Mouse (Mus musculus) midbrain, embryonic 16.5 days (tissue): ENCODE measurements around the gene Olfr285. TPM values are rescaled to one million over a fixed set of nuclear protein-coding genes. Genes with fewer than 3 reads are reported as not detected.

Source experiments
- ATAC-seq: fragments of 200-750 bp; cut with Nextera tagmentation; 2 replicates; pipeline ENCODE4 v1.8.0; 2017; ENCODE audit warnings: moderate TSS enrichment
- H3K27ac ChIP-seq: fragments of 300-500 bp; sonication (generic); 2 replicates; pipeline ENCODE4 v1.5.1; 2014; ENCODE audit warnings: mild to moderate bottlenecking, low read length, mixed read lengths
- H3K27me3 ChIP-seq: fragments of 300-500 bp; sonication (generic); 2 replicates; pipeline ENCODE4 v1.6.1; 2014; ENCODE audit warnings: low read depth, low read length, mixed read lengths; ENCODE audit not compliant: control insufficient read depth, insufficient read depth
- H3K36me3 ChIP-seq: fragments of 300-500 bp; sonication (generic); 2 replicates; pipeline ENCODE4 v1.6.1; 2014; ENCODE audit warnings: mild to moderate bottlenecking, low read length, moderate library complexity, mixed read lengths; ENCODE audit not compliant: control insufficient read depth, insufficient read depth
- H3K4me1 ChIP-seq: fragments of 300-500 bp; sonication (generic); 2 replicates; pipeline ENCODE4 v1.6.1; 2014; ENCODE audit warnings: mild to moderate bottlenecking, low read length, mixed read lengths; ENCODE audit not compliant: control insufficient read depth, insufficient read depth
- H3K4me2 ChIP-seq: fragments of 300-500 bp; sonication (generic); 2 replicates; pipeline ENCODE4 v1.6.1; 2014; ENCODE audit warnings: mild to moderate bottlenecking, low read length, mixed read lengths
- H3K4me3 ChIP-seq: fragments of 300-500 bp; sonication (generic); 2 replicates; pipeline ENCODE4 v1.5.1; 2014; ENCODE audit warnings: low read depth, mild to moderate bottlenecking, low read length, moderate library complexity, mixed read lengths
- H3K9ac ChIP-seq: fragments of 300-500 bp; sonication (generic); 2 replicates; pipeline ENCODE4 v1.6.1; 2014; ENCODE audit warnings: low read depth, low read length, mixed read lengths
- H3K9me3 ChIP-seq: fragments of 300-500 bp; sonication (generic); replicated peaks from 2 replicates; pipeline ENCODE4 v1.6.1; 2014; ENCODE audit warnings: mild to moderate bottlenecking, low read length, mixed read lengths; ENCODE audit not compliant: control insufficient read depth, poor library complexity, severe bottlenecking
- WGBS: fragments of 180-500 bp; shearing (Covaris S2); extraction: QIAGEN DNeasy Blood & Tissue Kit; methylation state at CpG from one replicate; pipeline ENCODE4 v1.1.7; 2014; 5-methylcytosine and 5-hydroxymethylcytosine counted together
- polyA plus RNA-seq: library from polyadenylated mRNA; unstranded; fragments of >200 nt; fragmentation: Nextera tagmentation; extraction: Ambion mirVana; gene quantifications from 2 replicates; pipeline ENCODE4 v1.2.1, GENCODE M21; 2015

Gene Olfr285
- not detected in 2 replicates for polyA plus RNA-seq

GRCm38 (mm10) chr15:98317177-98317724 is at the start of gene Olfr285:
TSS of gene Olfr285 (minus strand) at chr15:98317353.
- no peak within 1 kb of the TSS for H3K9ac ChIP-seq
- no peak within 1 kb of the TSS for H3K4me2 ChIP-seq
- 92% methylated on average over 5 of the region's 5 CpGs for WGBS
- ATAC-seq = no peak
- no peak within 1 kb of the TSS for H3K4me3 ChIP-seq
- no peaks in the 10 kb centered on the region for H3K36me3 ChIP-seq
- H3K27ac ChIP-seq = no peak within 1 kb of the TSS
- no peaks in the 10 kb centered on the region for H3K27me3 ChIP-seq
- no peaks in the 10 kb centered on the region for H3K9me3 ChIP-seq
- no peaks in the 10 kb centered on the region for H3K4me1 ChIP-seq

DNA sequence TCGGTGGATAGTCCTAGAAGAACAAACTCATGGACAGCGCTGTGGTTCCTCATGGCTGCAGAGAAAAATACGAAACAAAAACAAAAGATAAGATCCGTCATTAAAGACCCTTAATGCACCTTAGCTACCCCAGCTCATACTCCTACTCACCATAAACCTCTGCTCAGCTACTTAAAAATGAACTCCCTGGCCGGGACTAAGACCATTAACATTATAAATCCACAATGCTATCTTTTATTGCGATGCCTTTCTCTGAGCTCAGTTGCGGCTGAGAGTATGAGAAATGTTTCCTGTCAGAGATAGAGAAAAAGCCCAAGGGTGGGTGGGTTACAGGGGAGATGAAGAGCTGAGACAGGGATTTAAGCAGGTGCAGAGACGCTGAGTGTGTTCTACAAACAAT is 23.7 kb upstream of the Olfr285 start, which contains the start of gene Olfr284:
Gene Olfr284, minus strand, starts transcription at position 101 of the 400 bp plus-strand sequence.
- Histone ChIP-seq H3K4me3 (no peak within 1 kb of the TSS), H3K27me3 (no peaks in the 10 kb centered on the region), H3K36me3 (no peaks in the 10 kb centered on the region), H3K9me3 (no peaks in the 10 kb centered on the region), H3K4me2 (no peak within 1 kb of the TSS), H3K4me1 (no peaks in the 10 kb centered on the region), H3K9ac (no peak within 1 kb of the TSS), H3K27ac (no peak within 1 kb of the TSS)
- no peak for ATAC-seq
- WGBS = 90% methylated on average over 8 of the region's 8 CpGs

GRCm38 (mm10) chr15:98315703-98316102 is 1.4 kb downstream of the Olfr285 start:
- Histone ChIP-seq H3K4me1 (no peaks in the 10 kb centered on the region), H3K4me3 (no peak overlapping the region), H3K27ac (no peak overlapping the region), H3K4me2 (no peak overlapping the region), H3K9ac (no peak overlapping the region), H3K36me3 (no peaks in the 10 kb centered on the region), H3K9me3 (no peaks in the 10 kb centered on the region), H3K27me3 (no peaks in the 10 kb centered on the region)
- no peak for ATAC-seq
- WGBS = 50% methylated on average over 6 of the region's 6 CpGs

- peaks cover 4% of the 10 kb centered on the region; the same call in 1 of the 2 replicates for H3K4me1 ChIP-seq
- peak within 1 kb of the TSS; percentile 70 for H3K4me2 ChIP-seq
- H3K27me3 ChIP-seq = no peaks in the 10 kb centered on the region
- H3K9ac ChIP-seq = peak within 1 kb of the TSS; percentile 91
- 0 out of 2 replicates have a peak, but pooled peaks cover 2% of the 10 kb centered on the region for H3K9me3 ChIP-seq
- 0 out of 2 replicates have a peak, but pooled peaks cover 3% of the 10 kb centered on the region for H3K36me3 ChIP-seq
- H3K4me3 ChIP-seq = peak within 1 kb of the TSS; percentile 83
- WGBS = 3% methylated on average over 35 of the region's 60 CpGs
- peak; percentile 86 for ATAC-seq
- H3K27ac ChIP-seq = peak within 1 kb of the TSS; percentile 47
Measured at GRCm38 (mm10) chr15:98295628-98296551, 21.3 kb downstream of the Olfr285 start, which contains the start of gene Zfp641. TSS of gene Zfp641 (minus strand) at chr15:98296161.

GRCm38 (mm10) chr15:98293651-98294050 is 23.5 kb downstream of the Olfr285 start:
- Histone ChIP-seq H3K27me3 (no peaks in the 10 kb centered on the region), H3K36me3 (peaks cover 10% of the 10 kb centered on the region), H3K9ac (no peak overlapping the region), H3K4me1 (peaks cover 4% of the 10 kb centered on the region; the same call in 1 of the 2 replicates), H3K27ac (no peak overlapping the region), H3K4me3 (no peak overlapping the region), H3K4me2 (no peak overlapping the region), H3K9me3 (no peaks in the 10 kb centered on the region)
- ATAC-seq = no peak
- 89% methylated on average over 8 of the region's 8 CpGs for WGBS

GRCm38 (mm10) chr15:98288566-98288965 is 28.6 kb downstream of the Olfr285 start:
- Histone ChIP-seq H3K9ac (no peak overlapping the region), H3K27ac (no peak overlapping the region), H3K4me2 (no peak overlapping the region), H3K4me1 (no peaks in the 10 kb centered on the region), H3K36me3 (peaks cover 15% of the 10 kb centered on the region), H3K4me3 (no peak overlapping the region), H3K9me3 (no peaks in the 10 kb centered on the region), H3K27me3 (no peaks in the 10 kb centered on the region)
- WGBS = 69% methylated on average over 12 of the region's 12 CpGs
- ATAC-seq = no peak

- 78% methylated on average over 7 of the region's 7 CpGs for WGBS
- no peak for ATAC-seq
Measured at GRCm38 (mm10) chr15:98286418-98286817, 30.7 kb downstream of the Olfr285 start.

More at GRCm38 (mm10) chr15:98286418-98286817, 30.7 kb downstream of the Olfr285 start:
- Histone ChIP-seq H3K27ac (no peak overlapping the region), H3K4me2 (no peak overlapping the region), H3K9me3 (no peaks in the 10 kb centered on the region), H3K4me1 (no peaks in the 10 kb centered on the region), H3K36me3 (peaks cover 12% of the 10 kb centered on the region), H3K9ac (no peak overlapping the region), H3K4me3 (no peak overlapping the region), H3K27me3 (no peaks in the 10 kb centered on the region)
